Mouse (Mus musculus) large intestine, adult 2 months (tissue): ENCODE results near the gene Mgp. TPM values are rescaled to one million over a fixed set of nuclear protein-coding genes. Genes with fewer than 3 reads are reported as not detected.
A peak's percentile ranks its signal among the peaks of the same experiment; 100 is the strongest.
"Not testable (repeated sequence)": the region's sequence is repeated elsewhere in the genome, so short reads cannot be mapped to it uniquely, and the experiment has no call there.

Experiments
- DNase-seq: peaks from one replicate; pipeline ENCODE4 v3.0.0-alpha.2; 2012; ENCODE audit warnings: low read depth, low spot score
- WGBS: fragments of 180-500 bp; shearing (Covaris S2); methylation state at CpG from one replicate; pipeline ENCODE4 v1.1.7; 2018; 5-methylcytosine and 5-hydroxymethylcytosine counted together
- polyA plus RNA-seq: library from polyadenylated mRNA; depleted of rRNA; stranded (reverse); fragments of >200 nt; gene quantifications from 2 replicates; pipeline ENCODE4 v1.2.3, GENCODE M21; 2012

Gene Mgp
- polyA plus RNA-seq, 1 experiment: 260 TPM

DNA sequence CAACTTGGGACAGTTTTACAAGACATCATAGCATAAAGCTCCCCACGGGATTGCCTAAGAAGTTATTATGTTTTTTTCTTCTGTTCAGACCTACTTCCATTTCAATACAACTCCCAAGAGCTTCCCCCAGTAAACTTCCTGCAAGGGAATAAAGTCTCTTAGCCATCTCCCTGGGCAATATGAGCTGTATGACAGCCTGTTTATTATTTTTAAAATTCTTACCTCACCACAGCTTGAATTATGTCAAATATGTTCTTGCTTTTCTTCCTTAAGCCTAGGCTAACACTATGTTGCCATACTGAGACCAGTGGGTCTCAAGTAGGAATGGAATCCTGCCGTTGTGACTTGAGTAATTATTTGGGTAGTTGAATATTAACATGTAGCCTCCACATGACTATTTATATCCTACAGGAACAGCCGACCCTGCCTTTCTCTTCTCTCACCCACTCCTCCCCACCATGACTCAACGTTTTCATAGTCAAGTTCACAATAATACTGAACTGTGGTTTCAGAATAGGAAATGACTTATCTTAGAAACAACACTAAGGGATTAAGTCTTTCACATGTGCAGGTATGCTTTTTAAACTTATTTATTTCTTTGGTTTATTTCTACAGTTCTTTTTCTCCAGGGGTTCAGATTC is 24.9 kb upstream of the Mgp start:
- no peak for DNase-seq
- 23% methylated on average over 4 of the region's 4 CpGs for WGBS

DNA sequence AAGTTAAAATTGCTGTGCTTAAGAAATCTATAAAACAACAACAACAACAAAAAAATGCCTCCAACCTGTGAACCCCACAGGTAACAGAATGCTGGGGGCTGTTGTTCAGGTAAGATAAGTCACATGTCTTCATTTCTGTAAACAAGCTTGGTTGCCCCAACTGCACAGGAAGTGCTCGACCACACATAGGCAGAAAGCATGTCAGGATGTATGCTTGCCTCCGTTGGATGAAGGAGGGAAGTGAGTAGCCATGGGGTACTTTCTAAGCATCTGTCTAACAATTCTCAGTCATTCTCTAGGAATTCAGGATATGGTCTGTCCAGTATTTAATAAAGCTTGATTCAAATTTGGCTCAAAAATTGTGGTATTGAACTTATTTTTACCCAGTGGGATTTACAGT is 23.3 kb upstream of the Mgp start:
- WGBS: 69% methylated on average over 2 of the region's 2 CpGs
- DNase-seq: no peak

DNA sequence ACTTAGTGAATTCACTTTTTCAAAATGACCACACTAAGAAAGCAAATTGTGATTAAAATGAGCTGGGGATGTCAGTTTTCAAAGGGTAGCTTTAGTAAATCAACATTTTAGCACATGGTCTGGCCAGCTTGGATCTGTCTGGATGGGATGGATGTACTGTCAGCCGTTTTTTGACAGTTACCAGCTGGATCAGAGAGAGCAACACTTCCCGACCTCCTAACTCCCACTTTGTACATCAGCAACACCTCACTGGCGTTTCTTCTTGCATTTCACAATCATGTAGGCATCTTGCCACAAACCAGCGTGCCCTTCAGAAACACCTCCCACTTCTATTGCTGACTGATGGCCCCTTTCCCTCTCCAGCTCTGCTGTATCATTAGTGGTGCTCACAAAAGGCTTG is 22.6 kb upstream of the Mgp start:
- WGBS: 37% methylated on average over 4 of the region's 4 CpGs
- DNase-seq: no peak

DNA sequence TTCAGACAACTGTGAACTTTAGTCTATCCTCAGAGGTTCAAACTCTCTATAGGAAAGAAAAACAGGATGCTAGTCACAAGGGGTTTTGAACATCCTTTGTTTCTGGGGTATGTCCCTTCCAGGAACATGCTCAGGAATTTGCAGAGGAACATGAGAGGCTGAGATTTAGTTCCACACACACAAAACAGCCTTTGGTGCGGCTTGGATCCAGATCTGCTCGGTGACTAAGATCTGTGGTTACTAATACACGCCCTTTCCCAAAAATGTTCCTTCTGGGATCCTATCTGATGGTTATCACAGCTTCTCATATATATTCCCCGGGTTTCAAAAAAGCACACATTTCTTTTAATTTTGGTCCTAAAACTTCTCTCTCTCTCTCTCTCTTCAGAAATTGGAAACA is 22.2 kb upstream of the Mgp start:
- WGBS: 72% methylated on average over 4 of the region's 4 CpGs
- DNase-seq: no peak

DNA sequence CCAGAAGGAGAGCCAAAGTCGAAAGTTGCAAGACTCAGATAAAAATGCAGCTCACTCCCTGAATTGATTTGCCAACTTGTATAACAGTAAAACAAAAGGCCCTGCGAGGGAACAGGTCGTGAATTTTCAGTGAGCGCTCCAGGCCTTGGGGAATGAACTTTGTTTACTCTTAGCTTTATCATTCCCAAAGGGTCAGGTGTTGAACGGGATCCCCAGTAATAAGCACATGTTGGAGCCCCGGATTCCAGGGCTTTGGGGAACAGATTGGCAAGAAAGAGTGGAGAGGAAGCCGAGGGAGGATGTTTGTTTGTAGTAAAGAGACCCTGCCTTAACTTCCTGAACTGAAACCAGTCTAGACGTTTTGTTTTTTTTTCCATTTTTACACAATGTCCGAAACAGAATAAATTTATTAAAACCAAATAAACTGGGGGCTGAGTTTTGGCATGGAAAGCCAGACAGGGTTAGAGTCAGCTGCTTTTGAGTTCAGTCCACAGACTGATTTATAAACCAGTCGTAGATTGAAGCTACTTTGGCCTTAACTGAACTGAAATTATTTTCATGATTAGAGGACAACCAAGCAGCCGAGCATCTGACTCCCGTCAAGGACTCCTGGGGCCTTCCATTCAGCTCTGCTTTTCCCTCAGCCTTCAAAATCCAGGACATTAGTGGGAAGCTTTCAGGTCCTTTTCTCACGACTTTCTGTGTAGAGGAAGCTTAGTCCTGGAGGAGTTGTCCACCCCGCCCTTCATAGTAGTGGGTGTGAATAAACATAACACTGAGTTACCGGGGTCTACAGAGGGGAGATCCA is 19.1 kb upstream of the Mgp start:
- no peak for DNase-seq
- 34% methylated on average over 15 of the region's 15 CpGs for WGBS

DNA sequence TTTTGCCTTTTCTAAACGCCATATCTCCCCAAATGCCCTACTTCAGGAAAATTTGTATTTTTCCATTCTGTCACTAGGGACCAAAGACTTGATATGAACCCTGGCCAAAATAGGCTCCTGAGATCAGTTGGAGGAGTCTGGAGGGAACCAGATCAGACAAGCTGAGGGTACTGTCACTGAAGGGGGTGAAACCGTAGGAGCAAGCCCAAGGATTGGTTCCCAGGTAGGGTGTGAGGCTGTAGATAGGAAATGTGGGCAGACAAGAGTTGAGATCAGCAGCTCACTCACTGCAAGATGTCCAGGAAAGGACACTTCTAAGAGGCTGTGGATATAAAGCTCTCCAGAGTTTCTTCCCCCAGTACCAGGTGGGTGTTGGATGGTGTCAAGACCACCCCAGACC is 16.4 kb upstream of the Mgp start:
- no peak for DNase-seq
- WGBS: 86% methylated on average over 2 of the region's 2 CpGs

DNA sequence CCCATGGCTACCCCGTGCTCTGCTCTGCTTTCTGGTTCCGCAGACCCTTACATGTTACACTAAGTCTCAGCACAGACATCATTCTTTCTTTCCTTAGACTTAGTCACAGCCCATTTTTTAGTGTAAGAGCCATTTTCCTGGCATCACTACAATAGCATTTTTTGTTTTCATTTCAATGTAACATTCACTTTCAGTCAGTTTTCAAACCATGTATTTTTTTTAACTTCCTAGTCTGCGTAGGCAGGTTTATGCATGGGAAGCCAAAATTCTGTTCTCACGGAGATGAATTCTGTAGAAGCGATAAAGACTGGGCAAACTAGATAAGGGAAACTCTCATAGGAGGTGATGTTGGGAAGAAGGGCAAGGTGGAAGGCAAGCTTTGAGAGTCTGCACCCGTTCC is 13.9 kb upstream of the Mgp start:
- no peak for DNase-seq
- 94% methylated on average over 6 of the region's 6 CpGs for WGBS

DNA sequence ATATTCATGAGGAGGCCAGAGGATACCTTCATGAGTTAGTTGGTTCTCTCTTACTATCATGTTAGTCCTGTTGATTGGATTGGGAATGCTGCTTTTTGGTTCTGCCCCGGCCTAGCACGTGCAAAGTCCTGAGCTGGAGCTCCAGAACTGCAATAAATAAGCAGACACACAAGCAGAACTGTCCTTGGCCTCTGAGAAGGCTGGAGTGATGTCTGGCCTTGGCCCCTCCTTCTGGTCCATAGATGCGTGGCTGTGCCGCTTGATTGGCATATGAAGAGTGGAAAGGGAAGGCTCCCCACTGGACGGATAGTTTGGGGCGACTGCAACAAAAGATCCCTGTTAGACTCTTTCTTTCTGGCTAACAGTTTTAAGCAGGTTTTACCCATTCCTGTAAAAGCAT is 13.4 kb upstream of the Mgp start:
- no peak for DNase-seq
- 92% methylated on average over 6 of the region's 6 CpGs for WGBS

DNA sequence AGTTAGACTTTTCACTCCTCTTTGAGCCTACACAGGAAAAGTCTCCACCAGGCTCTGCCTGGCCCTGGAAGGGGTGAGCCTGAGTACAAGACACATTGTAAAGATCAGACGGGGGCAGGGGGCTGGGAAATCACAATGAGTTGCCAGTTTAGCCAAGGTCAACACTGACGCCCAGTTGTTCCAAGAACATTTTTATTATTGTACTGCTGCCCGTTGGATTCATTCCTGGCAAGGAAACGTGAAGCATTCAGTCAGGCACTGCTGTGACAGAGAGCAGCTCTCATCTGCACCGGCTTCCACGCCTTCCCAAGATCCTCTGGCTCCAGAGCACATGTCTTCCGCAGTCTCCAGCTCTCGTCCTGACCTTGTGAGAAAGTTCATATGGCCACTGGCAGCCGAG is 12.2 kb upstream of the Mgp start:
- WGBS: 15% methylated on average over 9 of the region's 9 CpGs
- no peak for DNase-seq

DNA sequence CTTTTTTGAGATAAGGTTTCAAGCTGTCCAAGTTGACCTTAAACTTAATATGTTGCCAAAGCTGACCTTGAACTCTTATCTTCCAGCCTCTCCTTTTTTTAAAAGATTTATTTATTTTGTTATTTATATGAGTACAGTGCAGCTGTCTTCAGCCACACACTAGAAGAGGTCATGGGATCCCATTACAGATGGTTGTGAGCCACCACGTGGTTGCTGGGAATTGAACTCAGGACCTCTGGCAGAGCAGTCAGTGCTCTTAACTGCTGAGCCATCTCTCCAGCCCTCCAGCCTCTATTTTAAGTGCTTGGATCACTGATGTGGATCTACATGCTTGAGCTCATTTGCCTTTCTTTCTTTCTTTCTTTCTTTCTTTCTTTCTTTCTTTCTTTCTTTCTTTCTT is 9.1 kb upstream of the Mgp start:
- DNase-seq: not testable (repeated sequence)
- 33% methylated on average over 1 of the region's 1 CpGs for WGBS

DNA sequence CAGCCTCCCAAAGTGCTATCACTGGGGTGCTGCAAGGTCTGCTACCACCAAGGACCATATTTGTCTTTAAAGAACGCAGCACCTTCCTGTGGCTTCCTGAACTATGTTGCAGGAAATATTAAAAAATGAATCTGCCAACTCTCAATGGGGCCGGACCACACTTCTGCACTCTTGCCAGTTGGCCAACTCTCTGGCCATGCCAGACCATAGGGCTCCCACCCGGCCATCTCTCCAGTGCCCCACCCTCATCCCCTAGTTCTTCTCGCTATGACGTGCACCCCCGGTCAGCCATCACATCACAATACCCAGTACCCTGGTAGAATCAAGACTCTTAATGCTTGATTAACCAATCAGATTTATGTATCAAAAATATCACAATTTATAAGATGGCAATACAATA is 8.3 kb upstream of the Mgp start:
- 92% methylated on average over 6 of the region's 6 CpGs for WGBS
- DNase-seq: no peak

DNA sequence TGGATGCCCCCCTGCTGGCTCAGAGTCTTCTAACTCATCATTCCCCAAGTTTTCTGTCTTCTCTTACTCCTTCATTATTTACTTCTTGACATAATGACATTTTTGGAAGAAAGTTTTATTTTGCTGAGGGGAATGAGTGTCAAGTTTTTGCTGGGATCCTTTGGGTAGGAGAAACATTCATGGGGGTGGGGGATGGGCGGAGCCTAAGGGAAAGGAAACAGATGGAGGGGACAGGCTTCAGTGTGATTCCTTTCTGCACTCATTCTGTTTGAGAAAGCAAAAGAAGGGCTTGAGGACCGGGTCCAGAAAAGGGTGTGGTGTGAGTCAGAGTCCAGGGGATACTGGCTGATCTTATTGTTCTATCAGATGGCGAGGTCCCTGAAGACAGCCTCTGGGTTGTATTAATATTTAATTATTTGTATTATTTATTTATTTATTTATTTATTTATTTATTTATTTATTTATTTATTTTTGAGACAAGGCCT is 7.8 kb upstream of the Mgp start:
- no peak for DNase-seq
- WGBS: 57% methylated on average over 3 of the region's 3 CpGs

DNA sequence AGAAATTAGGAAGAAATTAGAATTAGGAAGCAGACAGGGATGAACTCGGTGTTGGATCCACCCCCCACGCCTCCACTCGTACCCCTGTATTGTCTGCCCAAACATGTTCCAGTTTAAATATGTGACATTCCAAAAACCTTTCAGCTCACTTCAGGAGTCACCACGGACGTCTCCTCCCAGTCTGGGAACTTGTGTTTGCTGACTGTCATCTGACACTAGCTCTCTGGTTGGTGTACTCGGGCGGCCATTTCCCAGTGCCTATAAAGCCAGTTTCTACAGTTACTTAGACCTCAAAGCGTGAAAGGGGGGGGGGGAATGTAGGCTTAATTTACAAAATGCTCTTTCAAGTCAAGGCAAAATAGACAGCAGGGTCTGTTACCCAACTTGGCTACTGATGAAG is 6.1 kb upstream of the Mgp start:
- WGBS: 72% methylated on average over 8 of the region's 8 CpGs
- DNase-seq: no peak

DNA sequence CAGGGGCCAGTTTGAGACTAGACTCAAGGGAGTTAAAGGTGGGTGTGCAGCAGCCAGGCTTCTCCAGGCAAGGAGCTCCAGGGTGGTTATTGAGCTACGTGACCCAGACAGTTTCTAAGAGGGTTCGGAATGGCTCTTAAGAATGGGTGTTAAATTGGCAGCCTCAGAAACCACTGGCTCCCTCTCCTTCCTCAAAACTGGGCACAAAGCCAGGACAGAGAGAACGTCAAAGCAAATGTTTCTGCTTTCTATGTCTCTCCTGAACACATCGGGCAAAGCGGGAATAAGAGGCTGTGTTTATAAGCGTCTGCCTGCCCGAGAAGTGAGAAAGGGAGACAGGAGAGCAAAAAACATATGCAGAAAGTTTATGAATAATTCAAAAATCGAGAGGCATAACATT is 1.0 kb downstream of the Mgp start:
- no peak for DNase-seq

DNA sequence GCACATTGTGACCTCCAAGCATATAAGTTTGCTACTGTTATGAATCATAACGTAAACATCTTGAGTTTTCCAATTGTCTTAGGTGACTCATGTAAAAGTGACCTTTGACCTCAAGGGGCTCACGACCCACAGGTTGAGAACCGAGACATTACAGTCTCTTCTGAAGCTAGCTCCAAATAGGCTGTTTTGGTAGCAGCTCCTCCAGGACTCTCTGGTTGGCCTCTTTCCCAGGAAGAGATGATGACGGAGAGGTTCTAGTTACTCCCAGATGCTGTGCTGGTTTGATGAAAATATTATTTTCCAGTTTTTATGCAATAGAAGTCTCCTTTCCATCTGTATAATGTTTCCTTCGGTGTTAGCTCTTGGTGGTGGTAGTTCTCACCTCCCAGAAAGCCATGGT is 6.7 kb downstream of the Mgp start:
- DNase-seq: no peak
- 54% methylated on average over 5 of the region's 5 CpGs for WGBS

More for the DNA sequence above, 1.0 kb downstream of the Mgp start:
- WGBS: 39% methylated on average over 8 of the region's 8 CpGs

DNA sequence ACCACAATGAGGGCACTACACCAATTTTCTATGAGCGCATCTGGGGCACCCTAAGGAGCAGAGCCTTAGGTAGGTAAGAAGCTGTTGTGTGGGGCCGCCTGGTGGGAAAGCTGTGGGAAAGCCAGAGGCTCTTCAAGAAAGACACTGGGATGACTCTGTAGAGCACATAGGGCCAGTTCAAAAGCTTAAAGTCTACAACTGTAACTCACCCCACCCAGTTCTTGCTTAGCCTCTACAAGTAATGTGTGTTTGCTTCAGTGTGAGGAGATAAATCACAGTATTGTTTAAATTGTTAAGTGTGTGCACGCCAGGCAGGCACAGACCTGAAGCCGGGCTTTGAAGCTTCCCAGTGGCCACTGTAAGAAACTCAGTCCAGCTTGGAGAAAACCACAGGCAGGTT is 9.5 kb downstream of the Mgp start:
- WGBS: 65% methylated on average over 4 of the region's 4 CpGs

DNA sequence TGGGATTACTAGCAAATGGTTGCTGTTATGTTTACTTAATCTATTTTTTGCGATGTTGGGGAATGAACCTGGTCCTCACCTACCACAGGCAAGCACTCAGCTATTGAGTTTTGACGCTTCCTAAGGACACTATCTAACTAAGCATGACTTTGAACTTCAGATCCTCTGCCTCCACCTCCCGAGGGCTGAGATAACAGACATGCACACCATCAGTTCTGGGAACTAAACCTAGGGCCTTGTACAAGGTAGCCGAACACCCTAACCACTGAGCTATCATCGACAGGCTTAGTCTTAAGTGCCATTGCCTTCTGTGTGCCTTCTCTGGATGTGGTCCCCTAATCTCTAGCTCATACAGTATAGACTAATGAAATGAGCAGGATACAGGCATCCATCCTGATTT is 10.3 kb downstream of the Mgp start:
- WGBS: 90% methylated on average over 5 of the region's 5 CpGs
- no peak for DNase-seq

More for the DNA sequence above, 9.5 kb downstream of the Mgp start:
- no peak for DNase-seq

DNA sequence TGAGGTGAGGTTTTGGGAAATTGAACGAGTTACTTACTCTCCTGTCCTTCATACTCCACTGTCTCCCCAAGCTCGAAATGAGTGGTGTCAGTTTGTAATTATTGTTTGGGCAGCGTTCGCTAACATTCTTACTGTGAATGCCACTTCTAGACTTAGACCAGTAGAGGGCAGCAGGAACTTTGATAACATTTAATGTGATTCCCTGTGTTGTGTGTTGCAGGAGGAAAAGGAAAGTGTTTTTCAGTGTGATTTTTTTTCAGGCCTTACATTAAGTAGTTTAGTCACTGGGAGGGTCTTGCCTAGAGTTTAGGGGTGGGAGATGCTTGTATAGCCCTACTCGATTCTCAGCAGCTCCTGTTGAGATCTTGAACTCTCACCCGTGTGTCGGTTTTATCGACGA is 14.6 kb downstream of the Mgp start:
- 35% methylated on average over 9 of the region's 9 CpGs for WGBS
- DNase-seq: peak; percentile 42

DNA sequence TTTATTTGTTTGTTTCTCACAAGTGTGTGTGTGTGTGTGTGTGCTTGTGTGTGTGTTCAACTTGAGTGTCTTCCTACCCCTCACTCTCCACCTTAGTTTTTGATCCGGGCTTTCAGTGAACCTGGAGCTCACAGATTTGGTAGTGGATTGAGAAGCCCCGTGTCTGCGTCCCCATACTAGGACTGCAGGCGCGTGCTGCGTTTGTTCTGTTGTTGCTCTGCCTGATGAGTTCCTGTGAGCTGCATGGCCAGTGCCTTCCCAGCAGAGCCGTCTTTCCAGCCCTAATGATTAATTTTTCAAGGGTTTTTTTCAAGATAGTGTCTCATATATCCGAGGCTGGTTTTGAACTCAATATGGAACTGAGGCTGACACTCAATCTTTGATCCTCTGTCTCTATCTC is 17.2 kb downstream of the Mgp start:
- DNase-seq: no peak
- 72% methylated on average over 8 of the region's 8 CpGs for WGBS

DNA sequence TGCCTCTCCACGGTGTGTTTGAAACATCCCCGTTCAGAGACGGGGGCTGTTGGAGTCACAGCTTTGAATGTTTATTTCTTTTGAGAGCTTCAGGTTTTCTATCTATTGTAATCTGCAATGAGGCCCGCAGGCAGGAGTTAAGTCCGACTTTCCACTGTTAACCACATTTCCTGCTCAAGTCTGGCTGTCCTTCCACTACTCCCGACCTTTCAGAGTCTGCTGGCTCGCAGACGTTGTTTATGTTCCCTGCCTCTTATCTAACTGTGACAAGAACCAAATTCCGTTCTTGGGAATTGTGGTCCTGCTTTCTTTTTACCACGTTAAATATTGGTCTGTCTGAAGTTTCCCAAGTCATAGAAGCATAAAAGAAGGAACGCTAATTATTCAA is 17.8 kb downstream of the Mgp start:
- WGBS: 30% methylated on average over 11 of the region's 11 CpGs
- DNase-seq: no peak

DNA sequence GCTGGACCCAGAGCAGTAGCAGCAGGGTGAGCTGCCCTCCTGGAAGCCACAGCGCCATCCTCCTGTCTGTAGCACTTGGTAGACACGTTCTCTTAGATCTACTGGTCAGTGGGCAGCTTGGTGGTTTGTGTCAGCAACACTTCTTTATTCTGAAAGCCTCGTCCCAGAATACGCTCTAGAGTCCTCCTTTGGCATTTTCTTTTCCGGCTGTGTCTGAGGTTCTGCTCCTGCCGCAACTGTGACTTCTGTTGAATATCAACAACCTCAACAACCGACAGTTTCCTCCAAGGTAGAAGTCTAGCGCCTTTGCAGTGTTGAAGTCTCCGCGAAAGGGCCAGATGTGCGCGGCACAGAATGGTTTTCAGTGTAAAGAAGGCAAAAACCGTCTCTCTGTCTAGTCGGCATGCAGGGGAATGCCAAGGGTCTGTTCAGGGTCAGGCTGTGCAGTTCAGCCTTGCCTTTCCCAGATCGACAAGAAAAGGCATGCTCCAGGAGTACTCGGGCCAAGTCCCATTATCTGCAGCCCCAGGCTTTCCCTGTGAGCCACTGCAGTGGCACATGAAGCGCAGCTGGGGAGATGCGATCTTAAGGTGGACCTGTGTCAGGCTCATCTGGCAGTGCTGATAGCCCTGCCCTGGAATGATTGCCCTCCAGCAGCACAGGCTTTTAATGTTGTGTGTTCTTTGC is 18.3 kb downstream of the Mgp start, which contains the start of gene Art4:
Gene Art4 (minus strand): TSS at position 548 of the 687 bp plus-strand sequence.
- no peak for DNase-seq
- 56% methylated on average over 18 of the region's 18 CpGs for WGBS
